Mouse (Mus musculus): Measurements from ENCODE around the gene Snhg11. TPM values are rescaled to one million over a fixed set of nuclear protein-coding genes. Genes with fewer than 3 reads are reported as not detected.

Snhg11 gene
- total and polyA plus RNA-seq, 3 experiments = 0.06 TPM; not detected in 2

- H3K4me1 ChIP-seq (ENCODE audit: control insufficient read depth in 1 of 2, insufficient read depth in 2 of 2, low read length in 2 of 2) = peaks cover 5 to 9% of the 10 kb centered on the region in 2 experiments; a peak in 3 of 4 replicates
- no peaks in the 10 kb centered on the region for H3K9me3 ChIP-seq (replicated peaks; ENCODE audit: insufficient read depth, low read length)
- H3K79me2 ChIP-seq (ENCODE audit: control insufficient read depth, insufficient read depth, low read length, poor library complexity) = no peaks in the 10 kb centered on the region
- TF ChIP-seq MXI1 (IDR thresholded peaks at IDR 0.05; ENCODE audit: low read depth, low read length) (peak; percentile 92), JUND (IDR thresholded peaks at IDR 0.05; ENCODE audit: low read depth, low read length) (no peak), USF2 (IDR thresholded peaks at IDR 0.05; ENCODE audit: borderline replicate concordance in 1 of 2, insufficient read depth in 1 of 2, low read depth in 1 of 2, low read length in 2 of 2) (peak in 1 of 2 experiments; percentile 83; a peak in 3 of 4 replicates), NELFE (IDR thresholded peaks at IDR 0.05; ENCODE audit: low read depth, low read length) (no peak), POLR2AphosphoS5 (IDR thresholded peaks at IDR 0.05; ENCODE audit: borderline replicate concordance, low read depth, low read length) (no peak), ETS1 (IDR thresholded peaks at IDR 0.05; ENCODE audit: low read depth, low read length) (peak; percentile 90), MAX (IDR thresholded peaks at IDR 0.05; ENCODE audit: low read length) (peak; percentile 96), MYB (IDR thresholded peaks at IDR 0.05; ENCODE audit: low read depth, low read length) (no peak), ELF1 (IDR thresholded peaks at IDR 0.05; ENCODE audit: low read depth, low read length) (no peak), TCF12 (IDR thresholded peaks at IDR 0.05; ENCODE audit: low read depth, low read length) (0 out of 2 replicates have a peak, but pooled peaks have one; percentile 14), TBP (IDR thresholded peaks at IDR 0.05; ENCODE audit: low read depth, low read length) (0 out of 2 replicates have a peak, but pooled peaks have one; percentile 31), GATA1 (IDR thresholded peaks at IDR 0.05; ENCODE audit: low read depth, low read length) (peak; percentile 33; the same call in 1 of the 2 replicates), USF1 (IDR thresholded peaks at IDR 0.05; ENCODE audit: low read depth, low read length) (peak; percentile 93), BHLHE40 (IDR thresholded peaks at IDR 0.05; ENCODE audit: borderline replicate concordance, low read depth, low read length) (peak; percentile 95), SIN3A (IDR thresholded peaks at IDR 0.05; ENCODE audit: low read length) (peak; percentile 81), ZMIZ1 (IDR thresholded peaks at IDR 0.05; ENCODE audit: low read depth, low read length) (no peak), EP300 (IDR thresholded peaks at IDR 0.05; ENCODE audit: low read depth in 1 of 2, low read length in 2 of 2) (peak in 1 of 2 experiments; percentile 5; a peak in 1 of 4 replicates)
- H3K36me3 ChIP-seq (ENCODE audit: control insufficient read depth in 1 of 2, insufficient read depth in 2 of 2, low read length in 2 of 2) = peaks cover 0 to 2% of the 10 kb centered on the region in 2 experiments; a peak in 1 of 4 replicates
- DNase-seq (ENCODE audit: low read depth, low spot score) = peak; percentile 80
- no peak overlapping the region for H3K9ac ChIP-seq (ENCODE audit: control insufficient read depth, low read depth, low read length, poor library complexity, severe bottlenecking)
- H3K4me3 ChIP-seq (ENCODE audit: control insufficient read depth in 1 of 2, insufficient read depth in 1 of 2, low read depth in 2 of 2, low read length in 2 of 2) = peak overlapping the region in 1 of 2 experiments; percentile 46; a peak in 1 of 4 replicates
- no peaks in the 10 kb centered on the region for H3K27me3 ChIP-seq (ENCODE audit: control insufficient read depth in 1 of 2, insufficient read depth in 2 of 2, low read length in 2 of 2)
- no peak overlapping the region for H3K27ac ChIP-seq (ENCODE audit: control insufficient read depth, low read depth, low read length)
Measured at GRCm38 (mm10) chr2:158373061-158373460, 2.4 kb upstream of the Snhg11 start.

- DNase-seq (ENCODE audit: low read depth, low spot score) = no peak
- H3K9me3 ChIP-seq (replicated peaks; ENCODE audit: insufficient read depth, low read length) = no peaks in the 10 kb centered on the region
- H3K27ac ChIP-seq (ENCODE audit: control insufficient read depth, low read depth, low read length) = no peak overlapping the region
- H3K27me3 ChIP-seq (ENCODE audit: control insufficient read depth in 1 of 2, insufficient read depth in 2 of 2, low read length in 2 of 2) = no peaks in the 10 kb centered on the region
- TF ChIP-seq ELF1 (IDR thresholded peaks at IDR 0.05; ENCODE audit: low read depth, low read length) (no peak), ETS1 (IDR thresholded peaks at IDR 0.05; ENCODE audit: low read depth, low read length) (no peak), EP300 (IDR thresholded peaks at IDR 0.05; ENCODE audit: low read depth in 1 of 2, low read length in 2 of 2) (no peak), POLR2A (IDR thresholded peaks at IDR 0.05; ENCODE audit: control insufficient read depth in 1 of 2, insufficient read depth in 1 of 2, low read depth in 1 of 2, low read length in 2 of 2, poor library complexity in 1 of 2) (no peak), CHD2 (IDR thresholded peaks at IDR 0.05; ENCODE audit: low read length) (no peak), RCOR1 (IDR thresholded peaks at IDR 0.05; ENCODE audit: low read depth, low read length) (no peak), MXI1 (IDR thresholded peaks at IDR 0.05; ENCODE audit: low read depth, low read length) (no peak), UBTF (IDR thresholded peaks at IDR 0.05; ENCODE audit: borderline replicate concordance, insufficient read depth, low read depth, low read length) (no peak), CHD1 (IDR thresholded peaks at IDR 0.05; ENCODE audit: low read depth, low read length) (no peak), MYC (IDR thresholded peaks at IDR 0.05; ENCODE audit: low read depth, low read length) (no peak)
- H3K4me3 ChIP-seq (ENCODE audit: control insufficient read depth in 1 of 2, insufficient read depth in 1 of 2, low read depth in 2 of 2, low read length in 2 of 2) = no peak overlapping the region
- H3K79me2 ChIP-seq (ENCODE audit: control insufficient read depth, insufficient read depth, low read length, poor library complexity) = no peaks in the 10 kb centered on the region
- H3K36me3 ChIP-seq (ENCODE audit: control insufficient read depth in 1 of 2, insufficient read depth in 2 of 2, low read length in 2 of 2) = peaks cover 0 to 2% of the 10 kb centered on the region in 2 experiments; a peak in 1 of 4 replicates
- no peak overlapping the region for H3K9ac ChIP-seq (ENCODE audit: control insufficient read depth, low read depth, low read length, poor library complexity, severe bottlenecking)
- H3K4me1 ChIP-seq (ENCODE audit: control insufficient read depth in 1 of 2, insufficient read depth in 2 of 2, low read length in 2 of 2) = peaks cover 5 to 7% of the 10 kb centered on the region in 2 experiments; a peak in 3 of 4 replicates
Measured at GRCm38 (mm10) chr2:158373516-158373915, 1.9 kb upstream of the Snhg11 start.
